Mouse (Mus musculus) liver, embryonic 11.5 days (tissue): ENCODE data around the gene Hs6st3. TPM values are rescaled to one million over a fixed set of nuclear protein-coding genes. Genes with fewer than 3 reads are reported as not detected.

Experiments used
- ATAC-seq: fragments of 200-750 bp; cut with Nextera tagmentation; replicated peaks from 2 replicates; pipeline ENCODE4 v1.8.0; 2017; ENCODE audit warnings: moderate number of reproducible peaks, mild to moderate bottlenecking, moderate TSS enrichment, moderate library complexity; ENCODE audit not compliant: low FRiP score
- DNase-seq: peaks from one replicate; pipeline ENCODE4 v3.0.0-alpha.2; 2017; ENCODE audit warnings: low spot score
- H3K27ac ChIP-seq: fragments of 300-500 bp; sonication (generic); 2 replicates; pipeline ENCODE4 v1.5.1; 2014; ENCODE audit warnings: mild to moderate bottlenecking, low read depth, low read length, control low read depth
- H3K27me3 ChIP-seq: fragments of 300-500 bp; sonication (generic); replicated peaks from 2 replicates; pipeline ENCODE4 v1.6.1; 2014; ENCODE audit warnings: low read length, mixed read lengths; ENCODE audit not compliant: control insufficient read depth, insufficient read depth
- H3K36me3 ChIP-seq: fragments of 300-500 bp; sonication (generic); 2 replicates; pipeline ENCODE4 v1.6.1; 2014; ENCODE audit warnings: mild to moderate bottlenecking, low read length, moderate library complexity, mixed read lengths; ENCODE audit not compliant: control insufficient read depth, insufficient read depth
- H3K4me1 ChIP-seq: fragments of 300-500 bp; sonication (generic); replicated peaks from 2 replicates; pipeline ENCODE4 v1.6.1; 2014; ENCODE audit warnings: low read length, mixed read lengths; ENCODE audit not compliant: control insufficient read depth, insufficient read depth
- H3K4me2 ChIP-seq: fragments of 300-500 bp; sonication (generic); 2 replicates; pipeline ENCODE4 v1.6.1; 2014; ENCODE audit warnings: mild to moderate bottlenecking, control low read depth, moderate library complexity
- H3K4me3 ChIP-seq: fragments of 300-500 bp; sonication (generic); 2 replicates; pipeline ENCODE4 v1.5.1; 2014; ENCODE audit warnings: low read depth, low read length, control low read depth
- H3K9ac ChIP-seq: fragments of 300-500 bp; sonication (generic); 2 replicates; pipeline ENCODE4 v1.6.1; 2014; ENCODE audit warnings: low read depth, low read length, control low read depth
- H3K9me3 ChIP-seq: fragments of 300-500 bp; sonication (generic); 2 replicates; pipeline ENCODE4 v1.6.1; 2016; ENCODE audit warnings: low read length, inconsistent platforms, mixed read lengths; ENCODE audit not compliant: control insufficient read depth
- WGBS: fragments of 180-500 bp; shearing (Covaris S2); extraction: QIAGEN DNeasy Blood & Tissue Kit; methylation state at CpG from one replicate; pipeline ENCODE4 v1.1.7; 2014; 5-methylcytosine and 5-hydroxymethylcytosine counted together
- polyA plus RNA-seq: library from polyadenylated mRNA; unstranded; fragments of >200 nt; fragmentation: Nextera tagmentation; extraction: Ambion mirVana; gene quantifications from 2 replicates; pipeline ENCODE4 v1.2.1, GENCODE M21; 2014

Gene Hs6st3
- polyA plus RNA-seq, 1 experiment from 2014 or later = not detected

GRCm38 (mm10) chr14:119717323-119717722, 579.2 kb downstream of the Hs6st3 start:
- DNase-seq (no peak), ATAC-seq (no peak; the same call in 1 of the 2 replicates)
- Histone ChIP-seq H3K4me2 (no peak overlapping the region), H3K4me3 (no peak overlapping the region), H3K36me3 (no peaks in the 10 kb centered on the region), H3K27ac (no peak overlapping the region), H3K9me3 (no peaks in the 10 kb centered on the region), H3K9ac (no peak overlapping the region), H3K4me1 (no peaks in the 10 kb centered on the region), H3K27me3 (no peaks in the 10 kb centered on the region)
- 71% methylated on average over 1 of the region's 1 CpGs for WGBS

- H3K27ac ChIP-seq = no peak overlapping the region
- H3K27me3 ChIP-seq = no peaks in the 10 kb centered on the region
- H3K36me3 ChIP-seq = no peaks in the 10 kb centered on the region
- H3K4me1 ChIP-seq = no peaks in the 10 kb centered on the region
- no peaks in the 10 kb centered on the region for H3K9me3 ChIP-seq
- ATAC-seq (no peak), DNase-seq (no peak)
- H3K4me3 ChIP-seq = no peak overlapping the region
- no peak overlapping the region for H3K4me2 ChIP-seq
- WGBS = 76% methylated on average over 6 of the region's 6 CpGs
- no peak overlapping the region for H3K9ac ChIP-seq
Observed at GRCm38 (mm10) chr14:119725102-119725501, 587.0 kb downstream of the Hs6st3 start.

- ATAC-seq (no peak), DNase-seq (no peak)
- H3K27me3 ChIP-seq = no peaks in the 10 kb centered on the region
- H3K4me2 ChIP-seq = no peak overlapping the region
- 75% methylated on average over 7 of the region's 7 CpGs for WGBS
- no peak overlapping the region for H3K9ac ChIP-seq
- H3K36me3 ChIP-seq = no peaks in the 10 kb centered on the region
- H3K9me3 ChIP-seq = no peaks in the 10 kb centered on the region
- H3K4me3 ChIP-seq = no peak overlapping the region
- H3K27ac ChIP-seq = no peak overlapping the region
- H3K4me1 ChIP-seq = no peaks in the 10 kb centered on the region
Observed at GRCm38 (mm10) chr14:119731436-119732080, 593.4 kb downstream of the Hs6st3 start.

- DNase-seq = no peak
- H3K36me3 ChIP-seq = no peaks in the 10 kb centered on the region
- no peak overlapping the region for H3K27ac ChIP-seq
- no peaks in the 10 kb centered on the region for H3K4me1 ChIP-seq
- ATAC-seq = no peak
- no peak overlapping the region for H3K4me3 ChIP-seq
- no peak overlapping the region for H3K4me2 ChIP-seq
- H3K9me3 ChIP-seq = no peaks in the 10 kb centered on the region
- 91% methylated on average over 4 of the region's 4 CpGs for WGBS
- H3K27me3 ChIP-seq = no peaks in the 10 kb centered on the region
- H3K9ac ChIP-seq = no peak overlapping the region
Observed at GRCm38 (mm10) chr14:119732219-119732618, 594.1 kb downstream of the Hs6st3 start.

GRCm38 (mm10) chr14:119737408-119737961, 599.3 kb downstream of the Hs6st3 start:
- Histone ChIP-seq H3K4me3 (no peak overlapping the region), H3K27me3 (no peaks in the 10 kb centered on the region), H3K4me1 (no peaks in the 10 kb centered on the region), H3K27ac (no peak overlapping the region), H3K4me2 (no peak overlapping the region), H3K9me3 (no peaks in the 10 kb centered on the region), H3K36me3 (no peaks in the 10 kb centered on the region), H3K9ac (no peak overlapping the region)
- ATAC-seq = no peak
- no peak for DNase-seq
- 72% methylated on average over 5 of the region's 5 CpGs for WGBS

- Histone ChIP-seq H3K4me1 (no peaks in the 10 kb centered on the region), H3K27ac (no peak overlapping the region), H3K9ac (no peak overlapping the region), H3K27me3 (no peaks in the 10 kb centered on the region), H3K4me3 (no peak overlapping the region), H3K36me3 (no peaks in the 10 kb centered on the region), H3K9me3 (no peaks in the 10 kb centered on the region), H3K4me2 (no peak overlapping the region)
- DNase-seq (no peak), ATAC-seq (no peak)
- 76% methylated on average over 1 of the region's 1 CpGs for WGBS
Observed at GRCm38 (mm10) chr14:119741791-119742190, 603.6 kb downstream of the Hs6st3 start.

- Histone ChIP-seq H3K36me3 (no peaks in the 10 kb centered on the region), H3K27ac (no peak overlapping the region), H3K9ac (no peak overlapping the region), H3K9me3 (no peaks in the 10 kb centered on the region), H3K4me3 (no peak overlapping the region), H3K27me3 (no peaks in the 10 kb centered on the region), H3K4me1 (no peaks in the 10 kb centered on the region), H3K4me2 (no peak overlapping the region)
- DNase-seq = no peak
- no peak for ATAC-seq
- WGBS = 72% methylated on average over 7 of the region's 7 CpGs
Observed at GRCm38 (mm10) chr14:119761376-119761775, 623.2 kb downstream of the Hs6st3 start.

GRCm38 (mm10) chr14:119772040-119772439, 633.9 kb downstream of the Hs6st3 start:
- DNase-seq (no peak), ATAC-seq (no peak)
- Histone ChIP-seq H3K36me3 (no peaks in the 10 kb centered on the region), H3K27ac (no peak overlapping the region), H3K9ac (no peak overlapping the region), H3K4me1 (no peaks in the 10 kb centered on the region), H3K4me3 (no peak overlapping the region), H3K4me2 (no peak overlapping the region), H3K27me3 (no peaks in the 10 kb centered on the region), H3K9me3 (no peaks in the 10 kb centered on the region)
- 71% methylated on average over 4 of the region's 4 CpGs for WGBS

- no peaks in the 10 kb centered on the region for H3K36me3 ChIP-seq
- DNase-seq = no peak
- no peaks in the 10 kb centered on the region for H3K27me3 ChIP-seq
- H3K27ac ChIP-seq = no peak overlapping the region
- no peak overlapping the region for H3K9ac ChIP-seq
- peaks cover 5% of the 10 kb centered on the region; the same call in 1 of the 2 replicates for H3K9me3 ChIP-seq
- no peak for ATAC-seq
- no peak overlapping the region for H3K4me2 ChIP-seq
- no peak overlapping the region for H3K4me3 ChIP-seq
- H3K4me1 ChIP-seq = no peaks in the 10 kb centered on the region
- 80% methylated on average over 3 of the region's 3 CpGs for WGBS
Observed at GRCm38 (mm10) chr14:119776261-119776660, 638.1 kb downstream of the Hs6st3 start.
